Mouse (Mus musculus) stomach, embryonic 14.5 days (tissue): ENCODE results near the gene Dennd2a. TPM values are rescaled to one million over a fixed set of nuclear protein-coding genes. Genes with fewer than 3 reads are reported as not detected.

Experiments used
- ATAC-seq: fragments of 200-750 bp; cut with Nextera tagmentation; 2 replicates; pipeline ENCODE4 v1.8.0; 2017; ENCODE audit warnings: low read depth, moderate TSS enrichment; ENCODE audit not compliant: insufficient number of reproducible peaks, insufficient read depth, low FRiP score
- H3K27ac ChIP-seq: fragments of 300-500 bp; sonication (generic); 2 replicates; pipeline ENCODE4 v1.5.1; 2014; ENCODE audit warnings: mild to moderate bottlenecking, low read length, moderate library complexity, mixed read lengths
- H3K27me3 ChIP-seq: fragments of 300-500 bp; sonication (generic); 2 replicates; pipeline ENCODE4 v1.6.1; 2014; ENCODE audit warnings: low read length, control low read depth, mixed read lengths; ENCODE audit not compliant: control insufficient read depth, insufficient read depth
- H3K36me3 ChIP-seq: fragments of 300-500 bp; sonication (generic); 2 replicates; pipeline ENCODE4 v1.6.1; 2014; ENCODE audit warnings: mild to moderate bottlenecking, control low read depth, low read length, moderate library complexity, mixed read lengths; ENCODE audit not compliant: control insufficient read depth, insufficient read depth
- H3K4me1 ChIP-seq: fragments of 300-500 bp; sonication (generic); 2 replicates; pipeline ENCODE4 v1.6.1; 2014; ENCODE audit warnings: low read length, control low read depth, mixed read lengths; ENCODE audit not compliant: control insufficient read depth, insufficient read depth
- H3K4me2 ChIP-seq: fragments of 300-500 bp; sonication (generic); replicated peaks from 2 replicates; pipeline ENCODE4 v1.6.1; 2014; ENCODE audit warnings: low read depth, low read length, control low read depth
- H3K4me3 ChIP-seq: fragments of 300-500 bp; sonication (generic); 2 replicates; pipeline ENCODE4 v1.5.1; 2014; ENCODE audit warnings: low read depth, low read length, control low read depth
- H3K9ac ChIP-seq: fragments of 300-500 bp; sonication (generic); replicated peaks from 2 replicates; pipeline ENCODE4 v1.6.1; 2014; ENCODE audit warnings: low read depth, mild to moderate bottlenecking, control low read depth, low read length, moderate library complexity, mixed read lengths
- H3K9me3 ChIP-seq: fragments of 300-500 bp; sonication (generic); 2 replicates; pipeline ENCODE4 v1.6.1; 2016; ENCODE audit warnings: low read depth, low read length, control low read depth; ENCODE audit not compliant: control insufficient read depth
- WGBS: fragments of 180-500 bp; shearing (Covaris S2); extraction: QIAGEN DNeasy Blood & Tissue Kit; methylation state at CpG from one replicate; pipeline ENCODE4 v1.1.7; 2014; 5-methylcytosine and 5-hydroxymethylcytosine counted together
- polyA plus RNA-seq: library from polyadenylated mRNA; unstranded; fragments of >200 nt; fragmentation: Nextera tagmentation; extraction: Ambion mirVana; gene quantifications from 2 replicates; pipeline ENCODE4 v1.2.1, GENCODE M21; 2014

Gene Dennd2a
- polyA plus RNA-seq, 1 experiment from 2014 or later = 23.6 TPM

DNA sequence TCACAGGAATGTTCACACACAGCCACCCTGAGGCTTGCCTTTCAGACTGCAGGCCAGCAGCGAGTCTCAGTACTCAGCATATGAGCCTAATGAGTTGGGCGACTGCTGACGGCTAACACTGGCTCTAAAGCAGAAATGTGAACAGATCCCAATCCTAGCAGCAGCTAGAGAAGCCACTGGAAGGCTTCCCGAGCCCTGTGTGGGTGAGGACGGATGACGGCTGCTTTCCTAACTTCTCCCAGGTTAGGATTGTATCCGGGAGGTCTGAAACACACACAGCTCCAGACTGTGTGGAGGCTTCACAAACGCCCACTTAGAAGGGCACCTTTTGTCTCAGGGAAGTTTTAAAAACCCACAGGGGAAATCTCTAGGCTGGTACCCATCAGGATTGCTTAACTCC is 69.4 kb downstream of the Dennd2a start:
- ATAC-seq = no peak
- WGBS = 94% methylated on average over 8 of the region's 8 CpGs
- no peaks in the 10 kb centered on the region for H3K27me3 ChIP-seq
- no peaks in the 10 kb centered on the region for H3K9me3 ChIP-seq
- H3K4me1 ChIP-seq = no peaks in the 10 kb centered on the region
- no peak overlapping the region for H3K4me2 ChIP-seq
- no peak overlapping the region for H3K9ac ChIP-seq
- H3K36me3 ChIP-seq = peaks cover 64% of the 10 kb centered on the region
- no peak overlapping the region for H3K27ac ChIP-seq
- no peak overlapping the region for H3K4me3 ChIP-seq

DNA sequence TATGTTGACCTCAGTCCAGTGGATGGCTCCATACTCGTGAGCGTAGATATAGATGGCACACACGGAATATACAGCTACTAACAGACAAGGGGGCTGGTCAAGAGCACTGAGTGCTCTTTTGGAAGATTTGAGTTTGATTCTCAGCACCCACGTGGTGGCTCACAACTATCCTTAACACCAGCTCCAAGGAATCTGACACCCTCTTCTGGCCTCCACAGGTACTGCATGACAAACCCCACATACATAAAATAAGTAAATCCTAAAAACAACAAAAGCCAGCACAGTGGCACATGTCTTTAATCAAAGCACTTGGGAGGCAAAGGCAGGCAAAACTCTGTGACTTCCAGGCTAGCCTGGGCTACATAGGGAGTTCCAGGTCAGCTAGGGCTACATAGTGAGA is 74.0 kb downstream of the Dennd2a start:
- H3K27ac ChIP-seq = no peak overlapping the region
- H3K36me3 ChIP-seq = peaks cover 58% of the 10 kb centered on the region
- H3K27me3 ChIP-seq = no peaks in the 10 kb centered on the region
- no peak overlapping the region for H3K9ac ChIP-seq
- no peaks in the 10 kb centered on the region for H3K9me3 ChIP-seq
- H3K4me3 ChIP-seq = no peak overlapping the region
- H3K4me2 ChIP-seq = no peak overlapping the region
- H3K4me1 ChIP-seq = no peaks in the 10 kb centered on the region
- 92% methylated on average over 4 of the region's 4 CpGs for WGBS
- no peak for ATAC-seq

DNA sequence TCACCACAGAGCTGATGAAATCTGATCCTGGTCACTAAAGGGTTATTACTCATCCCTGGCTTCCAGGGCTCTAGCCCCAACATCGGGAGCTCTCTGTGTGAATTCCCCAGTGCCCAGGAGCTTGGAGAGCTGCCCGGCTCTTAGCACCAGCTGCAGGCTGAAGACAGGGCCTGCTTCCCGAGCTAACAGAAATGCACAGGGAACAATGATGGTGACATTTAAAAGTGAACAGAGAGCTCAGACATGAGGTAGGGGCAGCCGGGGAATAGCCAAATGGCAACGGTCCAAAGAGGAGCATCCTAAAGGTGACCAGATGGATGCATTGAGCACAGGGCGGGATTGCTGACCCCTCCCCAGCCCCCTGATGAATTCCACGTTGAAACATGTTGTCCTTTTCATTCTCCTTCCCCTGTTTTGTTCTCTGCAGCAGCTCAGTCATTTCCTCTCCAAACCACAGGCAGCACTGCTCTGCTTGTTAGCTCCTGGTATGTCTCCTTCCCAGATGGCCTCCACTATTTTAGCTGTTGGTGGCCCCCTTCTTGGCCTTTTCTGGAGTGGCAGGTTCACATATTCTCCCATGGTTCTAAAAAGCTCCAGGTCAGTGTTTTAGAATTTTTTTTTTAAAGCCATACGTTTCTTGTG is 79.0 kb downstream of the Dennd2a start:
- Histone ChIP-seq H3K4me3 (no peak overlapping the region), H3K9ac (no peak overlapping the region), H3K4me1 (peaks cover 16% of the 10 kb centered on the region), H3K36me3 (peaks cover 40% of the 10 kb centered on the region), H3K27me3 (no peaks in the 10 kb centered on the region), H3K9me3 (no peaks in the 10 kb centered on the region), H3K27ac (no peak overlapping the region), H3K4me2 (no peak overlapping the region)
- 64% methylated on average over 8 of the region's 8 CpGs for WGBS
- no peak for ATAC-seq

DNA sequence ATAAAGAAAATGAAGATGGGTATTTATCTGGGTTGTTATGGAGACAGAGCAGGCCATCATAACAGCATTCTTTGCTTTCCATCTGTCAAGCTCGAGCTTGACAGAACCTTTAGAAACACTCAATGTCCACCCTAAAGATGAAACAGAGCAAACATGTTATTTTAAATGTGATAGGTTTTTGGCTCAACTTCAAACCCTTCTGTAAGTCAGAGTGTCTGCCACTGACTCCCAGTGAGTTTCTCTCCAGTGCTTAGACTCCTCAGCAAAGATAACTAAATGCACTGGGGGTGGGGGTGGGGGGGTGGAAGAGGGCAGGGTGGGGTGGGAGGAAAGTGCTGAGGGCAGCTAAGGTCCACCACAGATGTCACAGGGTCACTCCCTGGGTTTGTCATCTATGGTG is 81.0 kb downstream of the Dennd2a start:
- Histone ChIP-seq H3K4me3 (no peak overlapping the region), H3K4me1 (peaks cover 16% of the 10 kb centered on the region), H3K4me2 (no peak overlapping the region), H3K27me3 (no peaks in the 10 kb centered on the region), H3K36me3 (peaks cover 23% of the 10 kb centered on the region), H3K9me3 (no peaks in the 10 kb centered on the region), H3K9ac (no peak overlapping the region), H3K27ac (no peak overlapping the region)
- 56% methylated on average over 1 of the region's 1 CpGs for WGBS
- ATAC-seq = no peak

DNA sequence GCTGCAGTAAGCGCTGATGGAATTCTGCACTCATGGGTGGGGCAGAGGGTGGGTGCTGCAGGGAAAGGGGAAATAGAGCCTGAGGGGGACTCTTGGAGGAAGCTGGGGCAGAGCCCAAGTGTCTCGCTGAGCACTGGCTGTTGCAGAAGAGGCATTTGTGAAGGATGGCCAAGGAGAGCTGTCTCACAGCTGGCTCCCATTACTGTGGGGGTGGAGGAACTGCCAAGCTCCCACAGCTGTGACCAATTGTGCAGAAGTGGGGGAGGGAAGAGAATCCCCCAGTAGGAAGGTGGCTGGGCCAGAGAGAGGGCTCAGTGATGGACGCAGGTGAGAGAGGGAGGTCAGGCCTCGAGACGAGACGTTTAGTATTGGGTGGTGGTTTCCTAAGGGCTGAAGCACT is 83.2 kb downstream of the Dennd2a start:
- H3K9ac ChIP-seq = no peak overlapping the region
- peaks cover 22% of the 10 kb centered on the region for H3K36me3 ChIP-seq
- H3K4me1 ChIP-seq = peaks cover 16% of the 10 kb centered on the region
- H3K27me3 ChIP-seq = no peaks in the 10 kb centered on the region
- no peaks in the 10 kb centered on the region for H3K9me3 ChIP-seq
- H3K4me3 ChIP-seq = no peak overlapping the region
- H3K4me2 ChIP-seq = no peak overlapping the region
- peak; percentile 38; the same call in 1 of the 2 replicates for ATAC-seq
- WGBS = 32% methylated on average over 6 of the region's 6 CpGs
- H3K27ac ChIP-seq = no peak overlapping the region

DNA sequence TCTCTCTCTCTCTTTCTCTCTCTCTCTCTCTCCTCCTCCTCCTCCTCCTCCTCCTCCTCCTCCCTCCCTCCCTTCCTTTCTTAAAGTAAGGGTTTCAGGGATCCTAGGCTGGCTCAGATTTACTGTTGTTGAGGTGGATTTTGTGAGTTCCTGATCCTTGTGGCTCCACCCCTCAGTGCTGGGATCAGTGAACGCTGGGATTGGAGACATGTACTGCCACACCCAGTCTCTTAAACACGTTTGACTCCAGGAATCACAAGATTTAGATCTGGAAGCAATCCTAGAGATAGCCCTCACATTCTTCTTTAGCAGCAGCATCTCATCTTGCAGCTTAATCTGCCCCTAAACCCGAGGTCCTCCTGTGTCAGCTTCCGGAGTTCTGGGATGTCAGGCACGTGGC is 84.8 kb downstream of the Dennd2a start:
- H3K9ac ChIP-seq = no peak overlapping the region
- H3K4me3 ChIP-seq = no peak overlapping the region
- no peak for ATAC-seq
- no peak overlapping the region for H3K4me2 ChIP-seq
- H3K4me1 ChIP-seq = peaks cover 16% of the 10 kb centered on the region
- no peaks in the 10 kb centered on the region for H3K9me3 ChIP-seq
- H3K27ac ChIP-seq = no peak overlapping the region
- peaks cover 20% of the 10 kb centered on the region; the same call in 1 of the 2 replicates for H3K36me3 ChIP-seq
- no peaks in the 10 kb centered on the region for H3K27me3 ChIP-seq
- 62% methylated on average over 5 of the region's 5 CpGs for WGBS

DNA sequence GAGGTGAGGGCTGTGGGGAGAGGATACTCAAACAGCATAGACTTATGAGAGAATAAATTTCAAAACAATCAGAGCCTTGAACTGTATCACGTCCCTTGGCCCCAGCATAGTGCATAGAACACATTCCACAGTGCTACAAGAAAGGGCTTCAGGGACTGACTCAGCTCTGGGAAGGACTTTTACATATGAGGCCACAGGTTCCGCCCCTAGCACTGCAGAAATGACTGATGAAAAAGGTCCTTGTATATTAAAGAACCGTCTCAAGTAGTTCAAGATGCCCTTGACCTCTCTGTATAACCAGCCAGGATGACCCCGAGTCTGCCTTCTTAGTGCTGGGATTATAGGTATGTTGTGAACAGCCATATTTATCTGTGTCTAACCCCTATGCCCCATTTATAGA is 85.4 kb downstream of the Dennd2a start:
- WGBS = 68% methylated on average over 4 of the region's 4 CpGs
- no peak overlapping the region for H3K27ac ChIP-seq
- ATAC-seq = no peak
- H3K27me3 ChIP-seq = no peaks in the 10 kb centered on the region
- H3K4me3 ChIP-seq = no peak overlapping the region
- no peaks in the 10 kb centered on the region for H3K9me3 ChIP-seq
- H3K4me2 ChIP-seq = no peak overlapping the region
- no peak overlapping the region for H3K9ac ChIP-seq
- peaks cover 19% of the 10 kb centered on the region; the same call in 1 of the 2 replicates for H3K36me3 ChIP-seq
- peaks cover 16% of the 10 kb centered on the region for H3K4me1 ChIP-seq

DNA sequence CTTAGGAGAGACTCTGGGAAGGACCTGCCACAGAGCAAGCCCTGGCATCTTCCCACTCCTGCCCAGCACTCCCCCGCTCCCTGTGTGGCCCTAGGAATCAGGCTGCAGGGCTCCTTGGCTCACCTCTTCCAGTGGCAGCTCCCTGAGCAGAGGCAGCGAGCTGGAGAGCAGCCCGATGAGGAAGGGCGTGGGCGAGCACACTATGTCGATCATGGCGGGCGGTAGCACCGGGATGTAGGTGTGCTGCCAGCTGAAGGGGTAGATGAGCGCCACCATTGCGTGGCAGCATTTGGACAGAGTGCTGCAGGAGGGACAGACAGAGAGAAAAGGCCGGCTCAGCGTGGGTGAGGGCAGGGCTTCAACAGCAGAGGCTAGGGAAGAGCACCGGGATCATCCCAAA is 87.6 kb downstream of the Dennd2a start:
- Histone ChIP-seq H3K27me3 (no peaks in the 10 kb centered on the region), H3K4me3 (no peak overlapping the region), H3K4me2 (no peak overlapping the region), H3K27ac (no peak overlapping the region), H3K9me3 (no peaks in the 10 kb centered on the region), H3K36me3 (peaks cover 26% of the 10 kb centered on the region; the same call in 1 of the 2 replicates), H3K9ac (no peak overlapping the region), H3K4me1 (peaks cover 11% of the 10 kb centered on the region)
- 95% methylated on average over 14 of the region's 14 CpGs for WGBS
- no peak for ATAC-seq

DNA sequence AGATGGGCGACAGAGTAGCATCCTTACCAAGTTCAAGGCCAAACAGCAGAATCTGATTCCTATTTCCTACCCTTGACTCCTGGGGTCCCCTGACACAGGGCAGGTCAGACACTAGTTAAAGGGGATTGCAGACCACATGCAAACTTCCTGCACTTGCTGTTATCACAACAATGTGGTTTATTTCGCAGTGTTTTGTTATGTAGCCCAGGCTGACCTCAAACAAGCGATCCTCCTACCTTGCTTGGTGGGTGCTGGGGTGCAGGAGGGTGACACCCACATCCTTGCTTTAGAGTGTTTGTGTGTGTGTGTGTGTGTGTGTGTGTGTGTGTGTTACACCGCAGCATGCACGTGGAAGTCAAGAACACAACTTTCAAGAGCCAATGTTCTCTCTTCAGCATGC is 88.2 kb downstream of the Dennd2a start:
- Histone ChIP-seq H3K4me3 (no peak overlapping the region), H3K9ac (no peak overlapping the region), H3K27ac (no peak overlapping the region), H3K27me3 (no peaks in the 10 kb centered on the region), H3K36me3 (peaks cover 29% of the 10 kb centered on the region), H3K4me1 (peaks cover 7% of the 10 kb centered on the region), H3K4me2 (no peak overlapping the region), H3K9me3 (no peaks in the 10 kb centered on the region)
- 89% methylated on average over 5 of the region's 5 CpGs for WGBS
- ATAC-seq = no peak
